Mouse (Mus musculus): ENCODE data around the gene Tmtc3. TPM values are rescaled to one million over a fixed set of nuclear protein-coding genes. Genes with fewer than 3 reads are reported as not detected.

The Tmtc3 gene
- total and polyA plus RNA-seq, 3 experiments: not detected

- no peak for DNase-seq (ENCODE audit: extremely low read depth)
- dilution Hi-C loops (cut with MboI; ENCODE audit: extremely low pct_ligation_motif_present, extremely low pct_unique_long_range_greater_than_20kb, low sequenced_read_pairs): no loop called here
- no peaks in the 10 kb centered on the region for H3K79me2 ChIP-seq (replicated peaks; ENCODE audit: control insufficient read depth, extremely low read depth, insufficient read depth, poor library complexity, severe bottlenecking)
- no peaks in the 10 kb centered on the region for H3K36me3 ChIP-seq (replicated peaks in 1 of 2; ENCODE audit: control insufficient read depth in 1 of 2, insufficient read depth in 1 of 2, low read length in 1 of 2)
- peaks cover 28% of the 10 kb centered on the region for H3K9me3 ChIP-seq (replicated peaks; ENCODE audit: low read length)
- no peaks in the 10 kb centered on the region for H3K4me1 ChIP-seq (ENCODE audit: control insufficient read depth in 1 of 2, insufficient read depth in 2 of 2)
- no peak overlapping the region for H3K9ac ChIP-seq (ENCODE audit: insufficient read depth, low read depth)
- no peak overlapping the region for H3K27ac ChIP-seq (ENCODE audit: insufficient read depth, low read depth)
- no peak overlapping the region for H3K4me2 ChIP-seq (ENCODE audit: insufficient read depth, low read depth, poor library complexity, severe bottlenecking)
- TF ChIP-seq RCOR1 (conservative IDR thresholded peaks at IDR 0.05; ENCODE audit: low read depth, low read length) (no peak), USF2 (conservative IDR thresholded peaks at IDR 0.05; ENCODE audit: low read depth, low read length) (no peak), ZMIZ1 (IDR thresholded peaks at IDR 0.05; ENCODE audit: low read depth, low read length) (no peak), MAZ (IDR thresholded peaks at IDR 0.05; ENCODE audit: low read depth, low read length) (no peak), MXI1 (IDR thresholded peaks at IDR 0.05; ENCODE audit: low read depth, low read length) (no peak), JUND (conservative IDR thresholded peaks at IDR 0.05; ENCODE audit: low read depth, low read length) (no peak), NELFE (IDR thresholded peaks at IDR 0.05; ENCODE audit: low read depth, low read length) (no peak), CTCF (conservative IDR thresholded peaks at IDR 0.05 in 1 of 2, IDR thresholded peaks at IDR 0.05 in 1 of 2; ENCODE audit: low read depth in 2 of 2, low read length in 2 of 2) (no peak)
- in situ Hi-C loops (cut with MboI; ENCODE audit: low pct_ligation_motif_present, low pct_unique_long_range_greater_than_20kb, low sequenced_read_pairs): no loop called here
- H3K4me3 ChIP-seq (replicated peaks in 1 of 3; ENCODE audit: low read depth in 2 of 3, low read length in 2 of 3, poor library complexity in 1 of 3): no peak overlapping the region
- H3K27me3 ChIP-seq (replicated peaks): no peaks in the 10 kb centered on the region
Observed at GRCm38 (mm10) chr10:100522330-100522729, 35.2 kb upstream of the Tmtc3 start.

GRCm38 (mm10) chr10:100521617-100522016 is 34.5 kb upstream of the Tmtc3 start:
- H3K27me3 ChIP-seq (replicated peaks): no peaks in the 10 kb centered on the region
- peaks cover 28% of the 10 kb centered on the region for H3K9me3 ChIP-seq (replicated peaks; ENCODE audit: low read length)
- no peak overlapping the region for H3K9ac ChIP-seq (ENCODE audit: insufficient read depth, low read depth)
- no peak overlapping the region for H3K27ac ChIP-seq (ENCODE audit: insufficient read depth, low read depth)
- dilution Hi-C loops (cut with MboI; ENCODE audit: extremely low pct_ligation_motif_present, extremely low pct_unique_long_range_greater_than_20kb, low sequenced_read_pairs): no loop called here
- no peaks in the 10 kb centered on the region for H3K79me2 ChIP-seq (replicated peaks; ENCODE audit: control insufficient read depth, extremely low read depth, insufficient read depth, poor library complexity, severe bottlenecking)
- no peak for DNase-seq (ENCODE audit: extremely low read depth)
- TF ChIP-seq RAD21 (IDR thresholded peaks at IDR 0.05; ENCODE audit: low read depth, low read length) (no peak), ZC3H11A (IDR thresholded peaks at IDR 0.05; ENCODE audit: low read depth, low read length) (no peak), MXI1 (IDR thresholded peaks at IDR 0.05; ENCODE audit: low read depth, low read length) (no peak), MYC (IDR thresholded peaks at IDR 0.05; ENCODE audit: low read depth, low read length) (no peak), USF1 (IDR thresholded peaks at IDR 0.05; ENCODE audit: low read depth, low read length) (no peak), ELF1 (IDR thresholded peaks at IDR 0.05; ENCODE audit: low read depth, low read length) (no peak), MAFK (IDR thresholded peaks at IDR 0.05; ENCODE audit: insufficient replicate concordance, low read length) (no peak), ZKSCAN1 (IDR thresholded peaks at IDR 0.05; ENCODE audit: borderline replicate concordance, low read depth, low read length) (no peak), ZNF384 (IDR thresholded peaks at IDR 0.05; ENCODE audit: low read depth, low read length) (no peak), E2F4 (IDR thresholded peaks at IDR 0.05; ENCODE audit: insufficient replicate concordance, low read depth, low read length) (no peak), MAX (IDR thresholded peaks at IDR 0.05; ENCODE audit: low read length) (no peak), USF2 (conservative IDR thresholded peaks at IDR 0.05; ENCODE audit: low read depth, low read length) (no peak), NELFE (IDR thresholded peaks at IDR 0.05; ENCODE audit: low read depth, low read length) (no peak), RCOR1 (conservative IDR thresholded peaks at IDR 0.05; ENCODE audit: low read depth, low read length) (no peak), POLR2A (IDR thresholded peaks at IDR 0.05; ENCODE audit: low read depth, low read length) (no peak), GABPA (IDR thresholded peaks at IDR 0.05; ENCODE audit: insufficient replicate concordance, low read depth, low read length) (no peak), CTCF (conservative IDR thresholded peaks at IDR 0.05 in 1 of 2, IDR thresholded peaks at IDR 0.05 in 1 of 2; ENCODE audit: low read depth in 2 of 2, low read length in 2 of 2) (no peak), CHD1 (IDR thresholded peaks at IDR 0.05; ENCODE audit: low read depth, low read length) (no peak), EP300 (IDR thresholded peaks at IDR 0.05; ENCODE audit: low read length) (no peak)
- H3K36me3 ChIP-seq (replicated peaks in 1 of 2; ENCODE audit: control insufficient read depth in 1 of 2, insufficient read depth in 1 of 2, low read length in 1 of 2): no peaks in the 10 kb centered on the region
- H3K4me1 ChIP-seq (ENCODE audit: control insufficient read depth in 1 of 2, insufficient read depth in 2 of 2): no peaks in the 10 kb centered on the region
- H3K4me2 ChIP-seq (ENCODE audit: insufficient read depth, low read depth, poor library complexity, severe bottlenecking): no peak overlapping the region
- in situ Hi-C loops (cut with MboI; ENCODE audit: low pct_ligation_motif_present, low pct_unique_long_range_greater_than_20kb, low sequenced_read_pairs): no loop called here
- no peak overlapping the region for H3K4me3 ChIP-seq (replicated peaks in 1 of 3; ENCODE audit: low read depth in 2 of 3, low read length in 2 of 3, poor library complexity in 1 of 3)

Measured in CH12.LX (cell line).